Mouse (Mus musculus) MEL (cell line): ENCODE results near the gene Kbtbd12. TPM values are rescaled to one million over a fixed set of nuclear protein-coding genes. Genes with fewer than 3 reads are reported as not detected.
A peak's percentile ranks its signal among the peaks of the same experiment; 100 is the strongest.

Source experiments
- DNase-seq: peaks from one replicate; pipeline ENCODE4 v3.0.0; 2011; ENCODE audit warnings: low read depth, low spot score
- H3K27ac ChIP-seq: 2 replicates; pipeline ENCODE4 v1.5.1; 2012; ENCODE audit warnings: low read depth, mild to moderate bottlenecking, control low read depth, low read length, moderate library complexity; ENCODE audit not compliant: control insufficient read depth
- H3K27me3 ChIP-seq, 2 experiments: fragments of 150-350 bp in 1 of 2; sonication (generic) in 1 of 2; 2 replicates each; pipeline ENCODE4 v1.6.1; 2012; ENCODE audit warnings: low read length in 2 of 2, mild to moderate bottlenecking in 2 of 2, improper control_type of control experiment in 1 of 2, moderate library complexity in 1 of 2; ENCODE audit not compliant: insufficient read depth in 2 of 2, control insufficient read depth in 1 of 2
- H3K36me3 ChIP-seq, 2 experiments: 2 replicates each; pipeline ENCODE4 v1.6.1; 2012 to 2014; ENCODE audit warnings: low read length in 2 of 2, improper control_type of control experiment in 1 of 2, inconsistent platforms in 1 of 2, mild to moderate bottlenecking in 1 of 2; ENCODE audit not compliant: insufficient read depth in 2 of 2, control insufficient read depth in 1 of 2
- H3K4me1 ChIP-seq, 2 experiments: fragments of 150-350 bp in 1 of 2; sonication (generic) in 1 of 2; 2 replicates each; pipeline ENCODE4 v1.6.1; 2012; ENCODE audit warnings: low read length in 2 of 2, improper control_type of control experiment in 1 of 2, mild to moderate bottlenecking in 1 of 2; ENCODE audit not compliant: insufficient read depth in 2 of 2, control insufficient read depth in 1 of 2
- H3K4me3 ChIP-seq, 2 experiments: fragments of 150-350 bp in 1 of 2; sonication (generic) in 1 of 2; 2 replicates each; pipeline ENCODE4 v1.5.1; 2012; ENCODE audit warnings: low read depth in 2 of 2, low read length in 2 of 2, mild to moderate bottlenecking in 2 of 2, moderate library complexity in 2 of 2, control low read depth in 1 of 2, improper control_type of control experiment in 1 of 2; ENCODE audit not compliant: control insufficient read depth in 1 of 2, insufficient read depth in 1 of 2
- H3K79me2 ChIP-seq: 2 replicates; pipeline ENCODE4 v1.6.1; 2012; ENCODE audit warnings: mild to moderate bottlenecking, low read length, moderate library complexity; ENCODE audit not compliant: control insufficient read depth, poor library complexity, insufficient read depth
- H3K9ac ChIP-seq: 2 replicates; pipeline ENCODE4 v1.6.1; 2012; ENCODE audit warnings: low read depth, mild to moderate bottlenecking, control low read depth, low read length, moderate library complexity; ENCODE audit not compliant: control insufficient read depth, poor library complexity, severe bottlenecking
- H3K9me3 ChIP-seq: fragments of 150-350 bp; sonication (generic); replicated peaks from 2 replicates; pipeline ENCODE4 v1.6.1; 2012; ENCODE audit warnings: mild to moderate bottlenecking, low read length, improper control_type of control experiment, moderate library complexity; ENCODE audit not compliant: insufficient read depth
- BHLHE40 ChIP-seq: IDR thresholded peaks from 2 replicates; pipeline ENCODE4 v1.6.1; 2012; ENCODE audit warnings: low read depth, mild to moderate bottlenecking, inconsistent platforms, low read length, improper control_type of control experiment, borderline replicate concordance
- CHD1 ChIP-seq: IDR thresholded peaks from 2 replicates; pipeline ENCODE4 v1.6.1; 2012; ENCODE audit warnings: low read depth, mild to moderate bottlenecking, inconsistent platforms, low read length, improper control_type of control experiment
- CHD2 ChIP-seq: IDR thresholded peaks from 2 replicates; pipeline ENCODE4 v1.6.1; 2011; ENCODE audit warnings: low read length, improper control_type of control experiment
- CTCF ChIP-seq, 3 experiments: IDR thresholded peaks in 2 of 3; conservative IDR thresholded peaks in 1 of 3; 2 replicates each; pipeline ENCODE4 v1.5.1; 2011 to 2012; ENCODE audit warnings: low read length in 3 of 3, low read depth in 2 of 3, mild to moderate bottlenecking in 2 of 3, improper control_type of control experiment in 1 of 3, inconsistent platforms in 1 of 3, mixed read lengths in 1 of 3, moderate library complexity in 1 of 3; ENCODE audit not compliant: control insufficient read depth in 1 of 3, insufficient read depth in 1 of 3, poor library complexity in 1 of 3, severe bottlenecking in 1 of 3
- ELF1 ChIP-seq: IDR thresholded peaks from 2 replicates; pipeline ENCODE4 v1.6.1; 2014; ENCODE audit warnings: low read depth, mild to moderate bottlenecking, inconsistent platforms, low read length, improper control_type of control experiment, moderate library complexity
- ETS1 ChIP-seq: IDR thresholded peaks from 2 replicates; pipeline ENCODE4 v1.6.1; 2012; ENCODE audit warnings: low read depth, mild to moderate bottlenecking, inconsistent platforms, low read length, improper control_type of control experiment, moderate library complexity
- GABPA ChIP-seq: IDR thresholded peaks from 2 replicates; pipeline ENCODE4 v1.6.1; 2012; ENCODE audit warnings: low read depth, mild to moderate bottlenecking, inconsistent platforms, low read length, improper control_type of control experiment, moderate library complexity
- HCFC1 ChIP-seq: IDR thresholded peaks from 2 replicates; pipeline ENCODE4 v1.6.1; 2012; ENCODE audit warnings: low read depth, mild to moderate bottlenecking, inconsistent platforms, low read length, improper control_type of control experiment, moderate library complexity
- JUND ChIP-seq: IDR thresholded peaks from 2 replicates; pipeline ENCODE4 v1.6.1; 2011; ENCODE audit warnings: low read depth, mild to moderate bottlenecking, improper control_type of control experiment, low read length
- KAT2A ChIP-seq: conservative IDR thresholded peaks from 2 replicates; pipeline ENCODE4 v1.6.1; 2012; ENCODE audit warnings: low read depth, low read length, improper control_type of control experiment, inconsistent platforms
- MAX ChIP-seq: IDR thresholded peaks from 2 replicates; pipeline ENCODE4 v1.6.1; 2011; ENCODE audit warnings: low read length, improper control_type of control experiment
- MEF2A ChIP-seq: IDR thresholded peaks from 2 replicates; pipeline ENCODE4 v1.6.1; 2014; ENCODE audit warnings: low read depth, mild to moderate bottlenecking, inconsistent platforms, low read length, improper control_type of control experiment; ENCODE audit not compliant: poor library complexity, insufficient replicate concordance, severe bottlenecking; ENCODE audit errors: extremely low read depth
- MXI1 ChIP-seq: IDR thresholded peaks from 2 replicates; pipeline ENCODE4 v1.6.1; 2011; ENCODE audit warnings: mild to moderate bottlenecking, low read depth, low read length, improper control_type of control experiment
- NRF1 ChIP-seq: IDR thresholded peaks from 2 replicates; pipeline ENCODE4 v1.6.1; 2014; ENCODE audit warnings: low read depth, mild to moderate bottlenecking, inconsistent platforms, low read length, improper control_type of control experiment, moderate library complexity; ENCODE audit not compliant: poor library complexity, insufficient read depth, severe bottlenecking
- POLR2AphosphoS5 ChIP-seq: IDR thresholded peaks from 2 replicates; pipeline ENCODE4 v1.6.1; 2012; ENCODE audit warnings: low read depth, borderline replicate concordance, mild to moderate bottlenecking, inconsistent platforms, low read length, moderate library complexity, mixed read lengths
- RAD21 ChIP-seq: IDR thresholded peaks from 2 replicates; pipeline ENCODE4 v1.6.1; 2011; ENCODE audit warnings: mild to moderate bottlenecking, low read depth, low read length, improper control_type of control experiment
- RCOR1 ChIP-seq: IDR thresholded peaks from 2 replicates; pipeline ENCODE4 v1.6.1; 2012; ENCODE audit warnings: low read depth, mild to moderate bottlenecking, inconsistent platforms, low read length, improper control_type of control experiment
- SIN3A ChIP-seq: IDR thresholded peaks from 2 replicates; pipeline ENCODE4 v1.6.1; 2012; ENCODE audit warnings: low read length, improper control_type of control experiment, inconsistent platforms
- TBP ChIP-seq: IDR thresholded peaks from 2 replicates; pipeline ENCODE4 v1.8.0; 2011; ENCODE audit warnings: low read depth, low read length, improper control_type of control experiment
- TCF12 ChIP-seq: IDR thresholded peaks from 2 replicates; pipeline ENCODE4 v1.6.1; 2014; ENCODE audit warnings: low read depth, mild to moderate bottlenecking, inconsistent platforms, low read length, improper control_type of control experiment, moderate library complexity
- ZKSCAN1 ChIP-seq: IDR thresholded peaks from 2 replicates; pipeline ENCODE4 v1.6.1; 2012; ENCODE audit warnings: low read depth, mild to moderate bottlenecking, inconsistent platforms, low read length, improper control_type of control experiment, moderate library complexity
- ZMIZ1 ChIP-seq: IDR thresholded peaks from 2 replicates; pipeline ENCODE4 v1.6.1; 2012; ENCODE audit warnings: low read depth, mild to moderate bottlenecking, inconsistent platforms, low read length, improper control_type of control experiment, moderate library complexity
- polyA plus RNA-seq, 2 experiments: library from polyadenylated mRNA; stranded (reverse) in 1 of 2; unstranded in 1 of 2; fragments of >175 nt in 1 of 2; fragments of >200 nt in 1 of 2; gene quantifications; 2 replicates each; pipeline versions ENCODE4 v1.2.1 to v1.2.4; 2012; ENCODE audit warnings: low replicate concordance in 2 of 2, low read depth in 1 of 2; ENCODE audit not compliant: insufficient read length in 2 of 2, insufficient read depth in 1 of 2, missing spikeins in 1 of 2
- total RNA-seq: library from RNA; depleted of rRNA; stranded (reverse); fragments of 300-350 nt; gene quantifications from 2 replicates; pipeline ENCODE4 v1.2.3, GENCODE M21; 2012

The Kbtbd12 gene
- total and polyA plus RNA-seq, 3 experiments, result 0.04 TPM; not detected in 2

DNA sequence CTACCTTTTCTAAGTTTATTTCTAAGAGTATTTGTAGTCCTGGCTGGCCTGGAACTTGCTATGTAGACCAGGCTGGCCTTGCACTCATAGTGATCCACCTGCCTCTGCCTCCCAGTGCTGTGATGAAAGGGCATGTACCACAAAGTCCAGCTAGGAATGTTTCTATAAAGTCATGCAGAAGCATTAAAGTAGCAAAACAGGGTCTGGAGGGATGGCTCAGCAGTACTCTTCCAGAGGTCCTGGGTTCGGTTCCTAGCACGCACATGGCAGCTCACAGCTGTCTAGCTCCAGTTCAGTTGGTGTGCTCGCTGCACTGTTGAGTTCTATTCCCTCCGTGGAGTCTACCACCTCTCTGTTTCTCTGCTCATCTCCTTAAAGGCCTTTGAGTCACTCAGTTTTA is 77.6 kb downstream of the Kbtbd12 start:
- Histone ChIP-seq H3K9me3 (no peaks in the 10 kb centered on the region), H3K79me2 (no peaks in the 10 kb centered on the region), H3K4me1 (no peaks in the 10 kb centered on the region), H3K36me3 (no peaks in the 10 kb centered on the region), H3K4me3 (no peak overlapping the region), H3K27me3 (peaks cover 22 to 37% of the 10 kb centered on the region in 2 experiments), H3K27ac (no peak overlapping the region), H3K9ac (no peak overlapping the region)
- DNase-seq, result no peak
- TF ChIP-seq MXI1 (no peak), RCOR1 (no peak), ZMIZ1 (no peak), SIN3A (no peak), CHD1 (no peak), NRF1 (no peak), JUND (no peak), TCF12 (no peak), POLR2AphosphoS5 (no peak), ELF1 (no peak), TBP (no peak), BHLHE40 (no peak), MAX (no peak), ZKSCAN1 (no peak), ETS1 (no peak)

- Histone ChIP-seq H3K27ac (no peak overlapping the region), H3K4me1 (no peaks in the 10 kb centered on the region), H3K4me3 (no peak overlapping the region), H3K79me2 (no peaks in the 10 kb centered on the region), H3K27me3 (peaks cover 21 to 37% of the 10 kb centered on the region in 2 experiments), H3K36me3 (no peaks in the 10 kb centered on the region), H3K9ac (no peak overlapping the region), H3K9me3 (no peaks in the 10 kb centered on the region)
- no peak for DNase-seq
- TF ChIP-seq CHD2 (no peak), HCFC1 (no peak), KAT2A (no peak), RAD21 (no peak; the same call in 1 of the 2 replicates), MEF2A (no peak), GABPA (no peak), JUND (no peak), CTCF (IDR thresholded peaks at IDR 0.05 in 2 of 3, conservative IDR thresholded peaks at IDR 0.05 in 1 of 3; ENCODE audit: control insufficient read depth in 1 of 3, insufficient read depth in 1 of 3, low read depth in 2 of 3, low read length in 3 of 3, poor library complexity in 1 of 3, severe bottlenecking in 1 of 3) (0 out of 6 replicates have a peak, but pooled peaks of 1 of the 3 experiments have one; percentile 7)
Measured at GRCm38 (mm10) chr6:88559688-88560087, 78.1 kb downstream of the Kbtbd12 start.
